Mouse (Mus musculus) megakaryocyte, embryonic 14.5 days (primary cell): ENCODE data around the gene Sema5a.

ENCODE experiments used
- FLI1 ChIP-seq: IDR thresholded peaks from 2 replicates; pipeline ENCODE4 v1.6.1; 2012; ENCODE audit warnings: low read length, inconsistent platforms, mixed read lengths
- GATA1 ChIP-seq: IDR thresholded peaks from 3 replicates; pipeline ENCODE4 v1.6.1; 2012; ENCODE audit warnings: mixed read lengths, low read length, inconsistent platforms, borderline replicate concordance

DNA sequence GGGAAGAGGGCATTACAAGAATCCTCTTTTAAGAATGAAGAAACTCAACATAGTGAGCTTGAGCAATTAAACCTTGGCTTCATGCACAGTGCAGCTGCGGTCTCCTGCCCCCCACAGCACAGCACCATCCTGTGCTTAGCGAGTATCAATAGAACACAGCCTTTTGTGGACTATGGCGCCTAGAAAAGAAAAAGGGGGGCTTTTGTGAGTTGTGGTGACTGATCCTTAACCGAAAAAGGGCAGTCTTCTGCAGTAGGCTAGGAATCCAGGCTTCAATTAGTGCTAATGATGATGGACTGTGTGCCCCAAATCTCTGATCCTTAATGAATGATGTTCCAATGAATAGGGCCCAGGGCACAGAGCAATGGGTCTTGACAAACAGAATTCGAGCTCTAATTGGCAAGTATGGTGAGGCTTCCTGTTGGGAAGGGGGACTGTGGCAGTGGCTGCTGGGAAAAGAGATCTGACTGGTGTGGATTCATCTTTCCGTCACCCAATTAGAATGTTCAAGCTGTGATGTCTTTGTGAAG lies 324.3 kb downstream of the Sema5a start:
- TF ChIP-seq FLI1: no peak
- no peak for TF ChIP-seq GATA1
